ENCODE assay signal across 10 mouse cellular contexts in genomic region chr2:33986420-33986819, GRCm38 (mm10).
DNase-seq lines count a peak whose midpoint lies in the region; ATAC-seq and TF ChIP-seq lines count a peak whose summit lies in the region.
"Had no signal": no experiment of that assay in that cellular context is flagged by ENCODE, and none has a peak within 500 bp of the region (broad histone marks: within the 10 kb centered on the region; RNA-seq: fewer than 3 reads in every experiment).

No protein-coding gene starts in this region.

- H3K9me3 ChIP-seq in midbrain, embryonic 12.5 days: no peaks in the 10 kb centered on the region
- H3K9me3 ChIP-seq in midbrain, embryonic 11.5 days (ENCODE audit: control insufficient read depth, low read length): no peaks in the 10 kb centered on the region
- no peaks in the 10 kb centered on the region for H3K9me3 ChIP-seq in heart, postnatal 0 days (replicated peaks; ENCODE audit: control insufficient read depth, low read length)
- no peaks in the 10 kb centered on the region for H3K9me3 ChIP-seq in midbrain, embryonic 14.5 days (ENCODE audit: control insufficient read depth, low read length)
- H3K9me3 ChIP-seq: embryonic facial prominence, embryonic 15.5 days; liver, embryonic 15.5 days had no signal

- 26% methylated on average over 4 of the region's 4 CpGs for WGBS in midbrain, embryonic 12.5 days
- WGBS in midbrain, embryonic 11.5 days: 27% methylated on average over 4 of the region's 4 CpGs
- WGBS in heart, postnatal 0 days: 26% methylated on average over 4 of the region's 4 CpGs
- 19% methylated on average over 4 of the region's 4 CpGs for WGBS in midbrain, embryonic 14.5 days

- H3K36me3 ChIP-seq in midbrain, embryonic 12.5 days: no peaks in the 10 kb centered on the region
- H3K36me3 ChIP-seq in midbrain, embryonic 11.5 days (ENCODE audit: control insufficient read depth, insufficient read depth, low read length): no peaks in the 10 kb centered on the region
- no peaks in the 10 kb centered on the region for H3K36me3 ChIP-seq in heart, postnatal 0 days (replicated peaks; ENCODE audit: control insufficient read depth, insufficient read depth, low read length)
- H3K36me3 ChIP-seq in midbrain, embryonic 14.5 days (ENCODE audit: control insufficient read depth, insufficient read depth, low read length): no peaks in the 10 kb centered on the region
- H3K36me3 ChIP-seq: embryonic facial prominence, embryonic 15.5 days; liver, embryonic 15.5 days had no signal

- H3K27me3 ChIP-seq in midbrain, embryonic 12.5 days: no peaks in the 10 kb centered on the region
- H3K27me3 ChIP-seq in midbrain, embryonic 11.5 days (ENCODE audit: control insufficient read depth, insufficient read depth, low read length): no peaks in the 10 kb centered on the region
- no peaks in the 10 kb centered on the region for H3K27me3 ChIP-seq in heart, postnatal 0 days (ENCODE audit: control insufficient read depth, insufficient read depth, low read length)
- H3K27me3 ChIP-seq in midbrain, embryonic 14.5 days (ENCODE audit: control insufficient read depth, insufficient read depth, low read length): no peaks in the 10 kb centered on the region
- H3K27me3 ChIP-seq: embryonic facial prominence, embryonic 15.5 days; liver, embryonic 15.5 days had no signal

- H3K27ac ChIP-seq in midbrain, embryonic 12.5 days (replicated peaks): no peak overlapping the region
- no peak overlapping the region for H3K27ac ChIP-seq in midbrain, embryonic 11.5 days (ENCODE audit: low read depth, low read length)
- H3K27ac ChIP-seq in heart, postnatal 0 days (ENCODE audit: low read depth): no peak overlapping the region
- H3K27ac ChIP-seq in midbrain, embryonic 14.5 days (replicated peaks; ENCODE audit: low read depth, low read length): no peak overlapping the region
- H3K27ac ChIP-seq: embryonic facial prominence, embryonic 15.5 days; liver, embryonic 15.5 days had no signal

- H3K9ac ChIP-seq in midbrain, embryonic 12.5 days (replicated peaks): no peak overlapping the region
- no peak overlapping the region for H3K9ac ChIP-seq in midbrain, embryonic 11.5 days (ENCODE audit: low read length)
- no peak overlapping the region for H3K9ac ChIP-seq in heart, postnatal 0 days (replicated peaks; ENCODE audit: low read depth, low read length)
- H3K9ac ChIP-seq in midbrain, embryonic 14.5 days (replicated peaks; ENCODE audit: low read length): no peak overlapping the region
- H3K9ac ChIP-seq: embryonic facial prominence, embryonic 15.5 days; liver, embryonic 15.5 days had no signal

- ATAC-seq in midbrain, embryonic 12.5 days (ENCODE audit: low FRiP score, low read depth): no peak
- no peak; the same call in 1 of the 2 replicates for ATAC-seq in midbrain, embryonic 11.5 days (ENCODE audit: low FRiP score)
- no peak for ATAC-seq in heart, postnatal 0 days (ENCODE audit: insufficient read depth, low read depth)
- ATAC-seq in midbrain, embryonic 14.5 days (ENCODE audit: low FRiP score, low TSS enrichment): no peak

- H3K4me1 ChIP-seq in midbrain, embryonic 12.5 days: peaks cover 33% of the 10 kb centered on the region
- H3K4me1 ChIP-seq in midbrain, embryonic 11.5 days (ENCODE audit: control insufficient read depth, insufficient read depth, low read length): peaks cover 8% of the 10 kb centered on the region
- no peaks in the 10 kb centered on the region for H3K4me1 ChIP-seq in heart, postnatal 0 days (ENCODE audit: control insufficient read depth, insufficient read depth)
- peaks cover 38% of the 10 kb centered on the region for H3K4me1 ChIP-seq in midbrain, embryonic 14.5 days (ENCODE audit: control insufficient read depth, insufficient read depth, low read length)
- H3K4me1 ChIP-seq: embryonic facial prominence, embryonic 15.5 days; liver, embryonic 15.5 days had no signal

- TF ChIP-seq EP300 in heart, postnatal 0 days (IDR thresholded peaks at IDR 0.05; ENCODE audit: low read depth): no peak

- no peak for TF ChIP-seq CTCF in heart, postnatal 0 days (IDR thresholded peaks at IDR 0.05; ENCODE audit: low read depth)

- DNase-seq in frontal cortex, adult 2 months (ENCODE audit: extremely low spot score in 1 of 2, low spot score in 1 of 2): peak; percentile 51 to 82
- DNase-seq in frontal cortex, postnatal 14 days (ENCODE audit: low spot score in 2 of 2): no peak
- no peak for DNase-seq in midbrain, embryonic 11.5 days (ENCODE audit: low spot score, missing footprints)
- no peak for DNase-seq in heart, postnatal 0 days (ENCODE audit: low spot score)
- DNase-seq in midbrain, embryonic 14.5 days: peak; percentile 86
- no peak for DNase-seq in thymus, postnatal 36 days
- DNase-seq in thymus, postnatal 25 days: no peak

- no peak overlapping the region for H3K4me3 ChIP-seq in midbrain, embryonic 12.5 days
- H3K4me3 ChIP-seq in midbrain, embryonic 11.5 days (ENCODE audit: low read depth, low read length): no peak overlapping the region
- H3K4me3 ChIP-seq in heart, postnatal 0 days (ENCODE audit: low read depth, low read length): no peak overlapping the region
- H3K4me3 ChIP-seq in midbrain, embryonic 14.5 days (replicated peaks; ENCODE audit: low read depth, low read length): no peak overlapping the region
- H3K4me3 ChIP-seq: embryonic facial prominence, embryonic 15.5 days; liver, embryonic 15.5 days had no signal

- H3K4me2 ChIP-seq in midbrain, embryonic 12.5 days (replicated peaks): 0 out of 2 replicates have a peak overlapping the region, but pooled peaks have one; percentile 13
- H3K4me2 ChIP-seq in midbrain, embryonic 11.5 days: no peak overlapping the region
- 0 out of 2 replicates have a peak overlapping the region, but pooled peaks have one; percentile 31 for H3K4me2 ChIP-seq in heart, postnatal 0 days (ENCODE audit: low read depth, low read length)
- H3K4me2 ChIP-seq in midbrain, embryonic 14.5 days (ENCODE audit: low read length): peak overlapping the region; percentile 20; the same call in 1 of the 2 replicates
- H3K4me2 ChIP-seq: embryonic facial prominence, embryonic 15.5 days; liver, embryonic 15.5 days had no signal

Comparison
In these comparisons a context has a peak if more than half of its experiments do, and no peak if none do; other contexts are left out.
1. DNase-seq: peak in frontal cortex, adult 2 months (2 of 2) and midbrain, embryonic 14.5 days (single experiment); none in frontal cortex, postnatal 14 days (0 of 2), midbrain, embryonic 11.5 days (single experiment), heart, postnatal 0 days (single experiment), thymus, postnatal 36 days (0 of 2) and thymus, postnatal 25 days (single experiment).